Mouse (Mus musculus): ENCODE measurements around the gene Tas1r2. TPM values are rescaled to one million over a fixed set of nuclear protein-coding genes. Genes with fewer than 3 reads are reported as not detected.

Tas1r2 gene
- not detected for total RNA-seq (2021)
- long read RNA-seq, experiment 1, result 0 reads
- long read RNA-seq, experiment 2, result 0 reads

DNA sequence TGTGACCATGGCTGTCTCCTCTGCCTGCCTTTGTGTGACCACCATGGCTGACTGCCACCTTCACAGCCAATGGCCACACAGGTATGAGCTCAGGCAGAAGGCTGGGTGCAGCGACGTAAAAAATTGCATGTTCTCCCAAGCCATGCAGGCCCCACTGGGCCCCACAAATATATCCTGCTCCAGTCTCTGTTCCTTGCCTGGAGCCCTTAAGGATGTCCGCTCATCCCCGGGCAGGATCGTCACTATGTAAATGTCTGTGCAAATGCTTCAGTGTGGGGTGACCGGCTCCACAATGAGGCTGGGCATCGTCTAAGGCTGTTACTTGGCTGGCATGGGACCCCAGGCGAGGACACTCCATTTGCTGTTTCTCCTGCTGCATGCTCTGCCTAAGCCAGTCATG is at the start of gene Tas1r2:
Gene Tas1r2 (plus strand): TSS at position 301 of the 400 bp plus-strand sequence.
- no peak for DNase-seq
- intact Hi-C loops (cut with DNase I), result no loop called here

DNA sequence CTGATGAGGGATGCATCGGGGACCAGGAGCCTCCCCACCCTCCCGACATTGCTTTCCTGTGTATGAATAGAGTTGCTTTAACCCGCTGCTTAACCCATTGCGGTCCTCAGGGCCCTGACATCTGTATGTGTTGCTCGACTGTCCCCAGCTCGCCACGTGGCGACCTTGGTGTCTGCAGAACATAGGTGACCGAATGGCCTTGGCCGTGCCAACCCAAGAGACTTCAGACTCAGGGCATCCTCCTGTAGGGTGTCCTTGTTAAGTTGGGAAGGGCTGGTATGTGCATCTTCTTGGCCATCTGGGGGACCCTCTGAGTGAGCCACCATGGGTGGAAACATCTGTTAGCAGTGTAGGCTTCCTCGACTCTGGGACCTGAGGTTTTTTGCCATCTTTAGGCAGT is 48.1 kb upstream of the Tas1r2 start:
- no peak for DNase-seq
- intact Hi-C loops (cut with DNase I), result no loop called here

DNA sequence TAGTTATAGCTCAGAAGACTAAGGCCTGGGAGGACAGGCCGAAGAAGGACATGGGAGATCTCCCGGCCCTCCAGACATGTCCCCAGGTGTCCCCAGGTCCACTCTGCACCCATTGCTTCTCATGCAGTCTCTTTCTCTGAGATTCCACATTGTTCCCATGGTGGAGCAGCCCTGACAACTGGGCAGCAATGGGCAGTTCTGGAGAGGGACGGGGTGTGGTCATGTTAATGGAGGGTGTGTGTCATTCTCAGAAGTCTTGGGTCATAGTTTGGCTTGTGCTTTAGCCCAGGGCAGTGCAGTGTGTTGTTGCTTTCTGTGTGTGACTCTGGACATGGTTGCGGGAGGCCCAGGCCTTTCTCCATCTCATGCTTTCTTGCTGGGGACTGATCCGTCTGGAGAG is 46.6 kb upstream of the Tas1r2 start:
- DNase-seq, result no peak
- intact Hi-C loops (cut with DNase I), result no loop called here

DNA sequence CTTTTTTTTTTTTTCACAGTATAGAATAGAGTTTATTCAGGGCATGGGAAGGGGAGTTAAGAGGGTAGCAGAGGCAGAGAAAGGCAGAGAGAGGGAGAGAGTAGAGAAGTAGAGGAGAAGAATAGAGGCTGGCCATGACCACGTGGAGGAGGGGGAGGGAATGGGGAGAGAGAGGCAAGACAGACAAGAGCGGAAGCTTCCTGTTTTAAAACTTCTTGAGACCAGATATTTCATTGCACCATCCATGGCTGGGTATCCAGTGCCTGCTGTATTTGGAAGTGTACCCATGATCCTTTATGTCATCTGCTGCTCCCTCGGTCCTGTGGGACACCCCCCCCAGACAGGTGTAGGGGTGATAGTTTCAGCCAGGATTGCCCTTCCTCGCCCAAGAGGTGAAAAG is 44.4 kb upstream of the Tas1r2 start:
- DNase-seq, result no peak
- intact Hi-C loops (cut with DNase I), result no loop called here

DNA sequence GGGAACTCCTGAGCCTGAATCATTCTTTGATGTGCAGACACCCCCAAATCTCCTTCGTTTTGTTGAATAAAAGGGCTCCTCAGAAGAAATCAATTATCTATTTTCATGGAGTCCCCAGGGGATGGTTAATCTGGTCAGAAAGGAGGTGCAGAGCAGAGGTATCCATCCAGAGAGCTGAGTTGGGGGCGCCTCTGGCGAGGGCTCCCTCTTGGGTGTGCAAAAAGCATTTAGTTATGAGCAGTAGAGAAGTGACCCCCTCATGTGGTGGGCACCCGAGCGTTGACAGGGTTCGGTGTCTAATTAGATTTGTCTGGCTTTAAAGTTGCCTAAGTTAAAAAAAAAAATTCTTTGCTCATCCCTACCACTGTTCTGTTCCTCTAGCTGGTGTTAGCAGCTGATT is 42.4 kb upstream of the Tas1r2 start:
- DNase-seq, result no peak
- intact Hi-C loops (cut with DNase I), result loop anchor here (1.0 to 2.0 kb wide), 2 partner anchors 25 to 34 kb away; no protein-coding TSS in a partner anchor

DNA sequence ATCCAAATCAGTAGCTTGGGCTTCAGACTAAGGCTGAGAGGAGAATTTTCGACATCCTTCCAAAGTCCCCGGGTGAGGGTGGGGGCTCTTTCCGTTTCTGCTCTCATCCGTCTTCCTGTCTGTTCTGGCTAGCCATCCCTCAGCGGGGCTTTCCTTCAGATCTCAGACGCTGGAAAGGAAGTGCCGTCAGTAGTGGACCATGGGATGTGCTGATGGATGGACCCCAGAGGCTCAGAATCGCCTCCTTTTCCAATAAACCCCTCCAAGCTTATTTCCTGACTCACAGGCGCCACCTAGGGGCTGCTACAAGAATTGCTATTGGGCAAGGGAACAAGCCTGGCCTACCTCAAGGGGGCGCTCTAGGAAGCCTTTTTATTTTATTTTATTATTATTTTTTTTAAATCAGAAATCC is 41.8 kb upstream of the Tas1r2 start:
- peak; percentile 89 to 93 for DNase-seq
- intact Hi-C loops (cut with DNase I), result loop anchor here (1.0 to 2.0 kb wide), 2 partner anchors 25 to 35 kb away; no protein-coding TSS in a partner anchor

DNA sequence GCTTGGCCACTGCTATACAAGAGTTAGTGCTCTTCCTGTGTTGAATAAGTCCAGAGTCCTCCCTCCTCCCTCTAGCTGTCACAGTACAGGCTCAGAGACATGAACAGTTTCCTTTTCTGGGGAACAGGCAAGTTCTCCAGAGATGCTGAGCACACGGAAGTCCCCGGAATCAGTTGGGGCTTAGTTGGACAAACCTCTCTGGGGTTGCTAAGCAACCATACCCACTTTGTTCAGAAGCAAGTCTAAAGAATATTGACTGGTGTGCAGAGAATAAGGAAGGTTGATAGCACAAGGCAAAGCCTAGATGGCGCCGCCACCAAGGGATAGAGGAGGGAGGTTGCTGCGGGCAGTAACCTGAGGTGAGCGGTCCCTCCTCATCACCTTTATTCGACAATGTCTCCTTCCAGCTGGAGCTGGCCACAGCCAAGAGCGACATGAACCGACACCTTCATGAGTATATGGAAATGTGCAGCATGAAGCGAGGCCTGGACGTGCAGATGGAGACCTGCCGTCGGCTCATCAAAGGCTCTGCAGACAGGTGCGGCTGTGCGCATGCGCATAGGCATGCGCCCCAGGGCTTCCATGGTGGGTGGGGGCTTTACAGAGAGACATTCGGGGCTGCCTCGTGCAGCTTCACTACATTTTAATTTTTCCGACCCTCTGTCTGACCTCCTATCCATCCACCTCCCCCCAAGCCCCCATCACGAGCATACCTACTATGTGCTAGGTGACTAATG is 38.6 kb upstream of the Tas1r2 start:
- intact Hi-C loops (cut with DNase I), result no loop called here
- DNase-seq, result no peak

DNA sequence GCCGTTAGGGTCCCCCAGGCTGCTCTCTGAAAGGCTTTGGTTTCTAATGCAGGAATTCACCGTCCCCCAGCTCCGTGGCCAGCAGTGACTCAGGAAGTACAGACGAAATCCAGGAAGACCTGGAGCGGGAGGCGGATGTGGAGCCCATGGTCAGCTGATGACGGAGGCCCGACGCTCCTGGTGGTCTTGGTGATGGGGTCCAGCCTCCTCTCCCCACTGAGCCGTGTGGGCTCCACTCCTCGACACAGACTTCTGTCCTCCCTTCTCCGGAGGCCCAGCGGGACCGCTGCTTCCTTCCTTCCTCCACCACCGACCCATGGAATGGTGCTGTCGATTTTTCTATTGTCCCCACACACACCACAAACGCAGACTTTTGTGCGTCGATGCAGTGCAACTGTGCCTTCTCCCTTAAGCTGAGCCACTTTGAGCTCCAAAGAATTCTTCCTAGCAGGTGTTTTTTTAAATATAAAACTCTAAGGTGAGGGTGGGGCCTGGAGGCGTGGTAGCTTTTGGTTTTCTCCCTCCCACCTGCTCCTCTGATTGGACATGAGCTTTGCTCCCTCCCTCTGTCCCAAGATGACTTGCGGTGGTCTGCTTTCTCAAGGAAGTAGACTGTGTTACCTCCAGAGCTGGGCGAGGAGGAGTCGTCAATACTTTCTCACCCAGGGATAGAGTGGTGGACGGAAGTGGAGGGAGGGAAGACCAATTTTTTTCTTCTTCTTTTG is 36.9 kb upstream of the Tas1r2 start:
- DNase-seq, result peak in 1 of 2 experiments; percentile 44
- intact Hi-C loops (cut with DNase I), result no loop called here

DNA sequence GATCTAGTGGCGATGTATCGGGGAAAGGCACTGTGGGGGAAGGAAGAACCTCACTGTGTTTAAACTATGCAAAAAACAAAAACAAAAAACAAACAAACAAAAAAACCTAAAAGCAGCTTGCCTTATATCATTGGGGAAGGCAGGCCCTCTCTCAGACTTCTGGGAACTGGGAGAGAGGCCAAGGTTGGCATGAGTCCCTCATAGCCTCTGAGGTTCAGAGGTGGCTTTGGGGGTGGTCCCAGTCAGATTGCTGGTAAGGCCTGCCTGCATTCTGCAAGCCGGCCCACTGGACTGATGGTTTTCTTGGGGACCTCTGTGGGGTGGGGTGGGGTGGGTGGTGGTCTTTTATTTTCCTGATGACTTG is 36.4 kb upstream of the Tas1r2 start:
- no peak for DNase-seq
- intact Hi-C loops (cut with DNase I), result no loop called here

DNA sequence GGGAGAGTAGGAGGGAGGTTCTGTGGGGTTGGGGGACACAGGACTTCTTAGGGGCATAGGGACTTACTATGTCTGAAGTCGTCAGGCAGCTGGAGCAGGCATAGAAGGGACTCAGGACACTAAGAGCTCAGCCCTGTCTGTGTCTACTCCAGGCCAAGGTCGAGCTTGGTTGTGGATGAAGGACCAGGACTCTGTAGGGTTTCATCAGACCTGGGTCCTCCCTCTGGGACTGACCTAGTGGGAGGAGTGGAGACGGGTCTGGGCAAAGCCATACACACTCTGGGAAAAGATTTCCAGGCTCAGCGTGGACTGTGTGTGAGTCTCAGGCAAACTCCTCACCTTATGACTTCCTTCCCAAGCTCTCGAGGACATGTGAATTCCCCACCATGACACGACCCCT is 33.6 kb upstream of the Tas1r2 start:
- intact Hi-C loops (cut with DNase I), result no loop called here
- DNase-seq, result no peak

DNA sequence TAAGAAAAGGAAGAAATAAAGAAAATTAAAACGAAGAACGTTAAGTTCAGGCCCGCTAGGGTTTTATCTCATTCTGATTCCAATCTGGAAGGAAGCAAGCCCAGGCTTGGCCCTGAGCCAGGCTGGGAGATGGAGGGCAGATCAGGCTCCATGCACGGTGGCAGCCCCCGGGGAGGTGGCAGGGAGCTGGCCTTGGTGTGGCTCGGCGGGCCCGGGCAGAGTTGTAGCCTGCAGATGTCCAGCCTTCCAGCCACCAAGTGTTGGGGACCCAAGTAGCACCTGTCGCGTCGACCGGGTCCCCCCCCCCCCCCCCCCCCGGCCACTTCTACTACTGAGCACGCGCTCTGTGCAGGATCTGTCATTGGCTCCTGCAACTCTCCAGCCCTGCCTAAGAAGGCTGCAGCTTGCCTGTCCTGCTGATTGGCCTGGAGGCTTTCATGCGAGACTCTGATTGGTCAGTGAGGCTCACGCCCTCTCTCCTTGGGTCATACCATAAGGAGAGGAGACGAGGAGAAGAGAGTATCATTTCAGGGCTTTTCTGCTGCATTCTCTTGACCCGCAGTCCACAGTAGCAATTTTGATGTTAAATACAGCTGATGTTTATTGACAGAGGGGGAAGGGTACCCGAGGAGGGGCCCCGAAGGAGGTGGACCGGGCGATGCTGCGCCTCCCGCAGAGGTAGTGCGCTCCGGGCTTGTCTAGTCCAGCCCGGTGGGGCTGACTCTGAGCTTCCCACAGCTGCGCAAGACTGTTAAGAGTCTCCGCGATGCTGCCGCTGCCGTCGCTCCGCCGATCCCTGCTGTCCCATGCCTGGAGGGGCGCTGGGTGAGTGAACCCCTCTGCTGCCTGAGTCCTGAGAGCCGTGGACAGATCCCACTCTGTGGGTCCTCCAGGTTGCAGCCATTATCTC is 30.7 kb upstream of the Tas1r2 start, which contains the start of gene Aldh4a1:
Gene Aldh4a1 (plus strand): TSS at position 494 of the 910 bp plus-strand sequence.
- intact Hi-C loops (cut with DNase I), result no loop called here
- peak; percentile 83 to 84 for DNase-seq

DNA sequence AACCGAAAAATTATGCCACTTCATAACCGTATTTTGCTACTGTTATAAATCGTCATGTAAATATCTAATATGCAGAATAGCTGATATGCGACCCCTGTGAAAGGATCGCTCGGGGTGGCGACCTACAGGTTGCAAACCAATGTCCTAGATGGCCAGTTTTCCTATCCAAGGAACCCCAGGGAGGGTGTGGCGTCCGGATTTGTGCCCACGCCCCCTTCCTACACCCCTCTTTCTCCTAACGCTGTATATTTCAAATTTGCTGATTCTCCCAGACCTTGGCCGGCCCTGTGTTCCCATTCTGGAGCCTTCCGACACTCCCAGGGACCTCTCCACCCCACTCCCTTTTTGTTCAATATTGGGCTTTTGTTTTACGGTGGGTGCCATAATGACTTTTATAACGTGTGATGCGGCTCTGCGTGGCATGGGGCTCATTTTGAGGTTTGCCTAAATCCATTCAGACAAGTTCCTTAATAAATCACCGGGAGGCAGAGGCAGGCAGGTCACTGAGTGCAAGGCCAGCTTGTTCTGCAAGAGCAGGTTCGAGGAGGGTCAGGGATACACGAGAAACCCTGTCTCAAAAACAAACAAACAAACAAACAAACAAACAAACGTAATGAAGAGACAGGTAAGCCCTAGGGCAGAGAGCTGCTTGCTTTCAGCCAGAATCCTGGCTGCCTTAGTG is 29.8 kb upstream of the Tas1r2 start:
- intact Hi-C loops (cut with DNase I), result no loop called here
- no peak for DNase-seq

DNA sequence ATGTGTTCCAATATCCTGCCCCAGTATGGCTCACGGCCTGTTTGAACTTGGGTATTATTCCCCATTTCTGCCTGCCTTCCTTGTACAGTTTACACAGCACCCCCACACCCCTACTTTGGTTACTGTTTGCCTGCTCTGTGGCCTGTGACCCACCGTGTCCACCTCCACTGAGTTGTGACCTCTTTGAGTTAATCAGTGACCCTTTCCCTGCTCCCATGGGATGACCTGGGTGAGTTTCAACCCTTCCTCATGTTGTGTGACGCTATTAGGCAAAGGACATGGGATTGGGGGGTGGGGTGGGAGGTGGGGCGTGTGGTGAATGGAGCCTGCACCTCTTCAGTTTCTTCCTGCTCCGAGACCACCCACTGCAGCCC is 29.2 kb upstream of the Tas1r2 start:
- DNase-seq, result no peak
- intact Hi-C loops (cut with DNase I), result no loop called here

DNA sequence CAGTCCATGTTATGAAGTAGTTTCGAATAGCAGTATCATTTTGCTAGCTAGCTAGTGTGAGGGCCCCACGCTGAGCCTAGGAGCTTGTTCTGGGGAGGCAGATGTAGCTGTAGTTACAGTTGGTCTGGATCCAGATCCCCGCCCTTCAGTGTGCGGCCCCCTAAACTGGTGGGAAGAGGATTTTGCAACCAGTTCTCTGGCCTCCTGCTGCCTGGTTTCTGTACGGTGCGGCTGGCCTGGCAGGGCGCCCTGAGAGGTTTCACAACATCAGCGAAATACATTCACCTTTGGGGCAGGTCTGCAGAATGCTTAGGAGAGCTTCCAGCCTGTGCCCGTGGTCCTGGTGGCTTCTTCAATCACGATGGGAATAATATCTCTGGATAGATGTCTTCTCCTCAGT is 28.6 kb upstream of the Tas1r2 start:
- DNase-seq, result no peak
- intact Hi-C loops (cut with DNase I), result no loop called here

DNA sequence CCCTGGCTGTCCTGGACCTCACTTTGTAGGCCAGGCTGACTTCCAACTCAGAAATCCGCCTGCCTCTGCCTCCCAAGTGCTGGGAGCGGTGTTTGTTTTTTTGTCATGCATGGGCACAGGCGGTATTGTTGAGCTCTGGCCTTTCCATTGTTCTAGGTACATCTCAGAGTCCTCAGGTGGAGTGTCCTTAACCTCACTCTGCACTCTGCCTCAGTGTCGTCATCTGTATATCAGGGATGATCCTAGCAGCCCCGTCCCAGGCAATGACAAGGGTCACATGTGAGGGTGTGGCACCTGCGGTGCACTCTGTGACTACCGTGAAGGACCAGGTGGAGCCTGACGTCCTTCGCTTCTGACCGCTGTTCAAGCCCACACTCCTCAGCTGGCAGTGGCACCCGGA is 26.0 kb upstream of the Tas1r2 start:
- intact Hi-C loops (cut with DNase I), result no loop called here
- no peak for DNase-seq

DNA sequence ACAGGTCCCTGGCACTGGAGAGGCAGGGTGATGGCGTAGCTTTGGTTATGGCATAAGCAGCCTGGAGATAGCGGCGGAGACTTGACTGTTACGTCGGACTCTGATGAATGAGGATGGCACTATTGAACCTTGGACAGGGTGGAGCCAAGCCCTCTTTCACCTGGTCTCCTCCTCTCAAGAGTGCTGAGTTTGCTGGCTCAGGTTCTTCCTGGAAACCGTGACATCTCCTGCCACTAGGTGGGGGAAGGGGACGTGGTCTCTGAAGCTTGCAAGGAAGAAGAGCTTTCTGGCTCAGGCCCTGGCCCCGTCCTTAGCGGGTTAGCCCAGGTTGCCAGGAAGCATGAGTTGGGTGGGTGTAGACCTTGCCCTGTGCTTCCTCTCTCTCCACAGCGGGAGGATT is 23.2 kb upstream of the Tas1r2 start:
- intact Hi-C loops (cut with DNase I), result no loop called here
- DNase-seq, result no peak

DNA sequence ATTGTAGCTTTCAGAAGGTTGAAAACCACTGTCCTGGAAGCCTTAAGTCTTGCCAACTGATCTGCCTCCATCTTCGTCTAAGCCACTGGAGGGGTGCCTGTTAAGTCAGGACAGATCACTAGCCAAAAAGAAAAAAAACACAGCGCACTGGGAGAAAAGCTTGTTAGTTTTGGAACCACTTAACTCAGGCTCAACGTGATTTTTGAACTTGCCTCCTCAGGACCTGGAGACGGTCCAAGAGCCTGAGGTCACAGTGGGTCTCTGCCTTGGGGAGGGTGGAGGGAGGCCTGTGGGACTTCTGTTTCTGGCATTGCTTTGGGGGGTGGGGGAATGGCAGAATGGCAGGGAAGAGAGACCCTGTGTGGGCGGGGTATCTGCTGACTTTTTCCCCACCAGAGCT is 22.2 kb upstream of the Tas1r2 start:
- intact Hi-C loops (cut with DNase I), result no loop called here
- no peak for DNase-seq

DNA sequence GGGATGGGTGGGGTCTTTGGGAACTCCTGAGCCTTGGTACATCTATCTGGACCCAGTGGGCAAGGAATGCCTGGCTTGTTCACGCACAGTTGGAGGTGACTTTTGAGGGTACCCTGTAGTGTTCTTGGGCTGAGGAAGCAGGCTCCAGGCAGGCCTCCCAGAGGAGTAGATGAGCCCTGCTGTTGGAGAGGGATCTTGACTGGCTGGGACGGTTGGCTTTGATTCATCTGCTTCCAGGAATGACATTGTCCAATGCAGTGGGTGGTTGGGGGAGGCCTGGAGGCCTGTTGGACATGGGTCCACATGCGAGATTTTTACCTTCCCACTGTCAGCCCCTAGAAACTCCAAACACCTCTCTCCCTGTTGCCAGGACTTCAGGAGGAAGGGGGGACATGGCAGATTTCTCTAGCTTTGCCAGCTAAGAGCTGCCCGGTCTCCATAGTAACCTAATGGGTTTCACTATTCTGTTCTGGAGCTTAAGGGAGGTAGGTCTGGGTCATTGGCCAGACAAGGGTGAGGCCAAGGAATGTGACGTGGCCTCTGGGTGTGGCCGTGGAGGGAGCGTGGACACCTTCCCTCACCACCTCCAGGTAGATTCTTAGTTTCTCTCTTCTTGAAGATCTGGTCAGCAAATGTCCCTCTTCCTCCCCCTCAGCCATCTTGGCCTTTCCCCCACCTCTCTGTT is 21.6 kb upstream of the Tas1r2 start:
- intact Hi-C loops (cut with DNase I), result no loop called here
- DNase-seq, result no peak

DNA sequence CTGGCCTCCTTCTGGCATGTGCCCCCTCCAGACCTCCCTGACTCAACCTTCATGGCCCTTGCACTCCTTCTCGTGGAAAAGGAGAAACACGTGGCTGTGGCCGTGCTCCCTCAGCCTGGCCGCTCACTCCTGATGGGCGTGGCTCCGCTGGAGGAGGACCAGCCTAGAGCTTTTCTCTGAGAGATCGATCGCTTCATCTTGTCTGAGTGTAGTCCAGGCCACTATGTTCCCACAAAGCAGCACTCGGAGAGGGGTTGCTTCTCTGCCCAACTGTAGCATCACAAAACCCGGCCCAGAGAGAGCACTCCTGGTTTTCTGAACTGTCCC is 21.1 kb upstream of the Tas1r2 start:
- no peak for DNase-seq
- intact Hi-C loops (cut with DNase I), result no loop called here

DNA sequence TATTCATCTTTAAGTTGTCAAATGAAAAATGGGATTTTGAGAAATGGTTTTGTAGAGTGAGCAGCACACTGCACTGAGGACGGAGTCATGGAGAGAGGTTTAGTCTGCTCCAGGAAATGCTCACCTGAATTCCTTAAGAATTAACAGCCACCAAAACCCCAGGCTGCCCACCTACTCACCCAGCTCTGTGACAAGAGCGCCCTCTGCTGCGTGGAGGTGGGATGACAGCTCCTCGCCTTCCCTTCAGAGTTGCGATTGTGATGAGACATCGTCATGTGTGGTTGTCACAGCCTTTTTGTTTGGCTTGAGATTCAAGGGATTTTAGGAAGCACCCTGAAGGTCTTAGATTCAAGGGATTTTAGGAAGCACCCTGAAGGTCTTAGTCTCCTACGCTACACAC is 17.0 kb upstream of the Tas1r2 start:
- DNase-seq, result peak; percentile 76 to 86
- intact Hi-C loops (cut with DNase I), result loop anchor here (1.0 kb wide), 2 partner anchors 25 to 166 kb away; no protein-coding TSS in a partner anchor

Measured in heart, postnatal 14 days (tissue).